Mouse (Mus musculus): Measurements from ENCODE around the gene Kirrel3.

Gene Kirrel3

GRCm38 (mm10) chr9:34905164-34905563 lies 419.5 kb downstream of the Kirrel3 start:
- no peak for DNase-seq

GRCm38 (mm10) chr9:34908040-34908439 lies 422.3 kb downstream of the Kirrel3 start:
- DNase-seq = no peak

- DNase-seq = no peak
Observed at GRCm38 (mm10) chr9:34911838-34912237, 426.1 kb downstream of the Kirrel3 start.

GRCm38 (mm10) chr9:34912273-34912972 lies 426.7 kb downstream of the Kirrel3 start:
- no peak for DNase-seq

GRCm38 (mm10) chr9:34912996-34913395 lies 427.3 kb downstream of the Kirrel3 start:
- peak; percentile 58 for DNase-seq

- DNase-seq = no peak
Observed at GRCm38 (mm10) chr9:34918976-34919375, 433.3 kb downstream of the Kirrel3 start.

GRCm38 (mm10) chr9:34920116-34920515 lies 434.4 kb downstream of the Kirrel3 start:
- DNase-seq = no peak

- no peak for DNase-seq
Observed at GRCm38 (mm10) chr9:34921941-34922340, 436.2 kb downstream of the Kirrel3 start.

GRCm38 (mm10) chr9:34922716-34923115 lies 437.0 kb downstream of the Kirrel3 start:
- no peak for DNase-seq

GRCm38 (mm10) chr9:34923134-34923931 lies 437.6 kb downstream of the Kirrel3 start:
- DNase-seq = no peak

- DNase-seq = no peak
Observed at GRCm38 (mm10) chr9:34925616-34926015, 439.9 kb downstream of the Kirrel3 start.

- DNase-seq = no peak
Observed at GRCm38 (mm10) chr9:34930371-34930770, 444.7 kb downstream of the Kirrel3 start.

- DNase-seq = no peak
Observed at GRCm38 (mm10) chr9:34938140-34938539, 452.4 kb downstream of the Kirrel3 start.

- DNase-seq = no peak
Observed at GRCm38 (mm10) chr9:34939621-34940020, 453.9 kb downstream of the Kirrel3 start.

GRCm38 (mm10) chr9:34942122-34942831 lies 456.6 kb downstream of the Kirrel3 start:
- no peak for DNase-seq

GRCm38 (mm10) chr9:34942996-34943395 lies 457.3 kb downstream of the Kirrel3 start:
- DNase-seq = no peak

- DNase-seq = no peak
Observed at GRCm38 (mm10) chr9:34945301-34945700, 459.6 kb downstream of the Kirrel3 start.

GRCm38 (mm10) chr9:34947258-34947657 lies 461.6 kb downstream of the Kirrel3 start:
- DNase-seq = no peak

- DNase-seq = no peak
Observed at GRCm38 (mm10) chr9:34947717-34948116, 462.0 kb downstream of the Kirrel3 start.

- DNase-seq = no peak
Observed at GRCm38 (mm10) chr9:34953420-34953819, 467.7 kb downstream of the Kirrel3 start.

- DNase-seq = peak; percentile 44
Observed at GRCm38 (mm10) chr9:34954212-34954611, 468.5 kb downstream of the Kirrel3 start.

- no peak for DNase-seq
Observed at GRCm38 (mm10) chr9:34956512-34956911, 470.8 kb downstream of the Kirrel3 start.

- no peak for DNase-seq
Observed at GRCm38 (mm10) chr9:34957691-34958090, 472.0 kb downstream of the Kirrel3 start.

Data from thymus, postnatal 4 days (tissue).